Mouse (Mus musculus): Measurements from ENCODE around the gene Pafah1b1. TPM values are rescaled to one million over a fixed set of nuclear protein-coding genes. Genes with fewer than 3 reads are reported as not detected.
A peak's percentile ranks its signal among the peaks of the same experiment; 100 is the strongest.

Pafah1b1 gene
- total RNA-seq, 2 experiments from 2014 or later, result 35.1 to 54.1 TPM

GRCm38 (mm10) chr11:74665631-74666283 is 58.7 kb downstream of the Pafah1b1 start:
- ATAC-seq (replicated peaks; ENCODE audit: poor library complexity, severe bottlenecking), result no peak

- 0 out of 2 replicates have a peak, but pooled peaks have one; percentile 20 for ATAC-seq (replicated peaks; ENCODE audit: poor library complexity, severe bottlenecking)
Measured at GRCm38 (mm10) chr11:74664906-74665305, 59.6 kb downstream of the Pafah1b1 start.

- peak; percentile 54 for ATAC-seq (replicated peaks; ENCODE audit: poor library complexity, severe bottlenecking)
Measured at GRCm38 (mm10) chr11:74664279-74664678, 60.2 kb downstream of the Pafah1b1 start.

- no peak for ATAC-seq (replicated peaks; ENCODE audit: poor library complexity, severe bottlenecking)
Measured at GRCm38 (mm10) chr11:74662221-74662620, 62.2 kb downstream of the Pafah1b1 start.

- no peak for ATAC-seq (replicated peaks; ENCODE audit: poor library complexity, severe bottlenecking)
Measured at GRCm38 (mm10) chr11:74661641-74662040, 62.8 kb downstream of the Pafah1b1 start.

GRCm38 (mm10) chr11:74660336-74660735 is 64.1 kb downstream of the Pafah1b1 start:
- no peak for ATAC-seq (replicated peaks; ENCODE audit: poor library complexity, severe bottlenecking)

- ATAC-seq (replicated peaks; ENCODE audit: poor library complexity, severe bottlenecking), result no peak
Measured at GRCm38 (mm10) chr11:74655941-74656340, 68.5 kb downstream of the Pafah1b1 start.

- no peak for ATAC-seq (replicated peaks; ENCODE audit: poor library complexity, severe bottlenecking)
Measured at GRCm38 (mm10) chr11:74653385-74653784, 71.1 kb downstream of the Pafah1b1 start.

- no peak for ATAC-seq (replicated peaks; ENCODE audit: poor library complexity, severe bottlenecking)
Measured at GRCm38 (mm10) chr11:74652791-74653191, 71.7 kb downstream of the Pafah1b1 start.

GRCm38 (mm10) chr11:74650576-74651100 is 73.8 kb downstream of the Pafah1b1 start:
- no peak for ATAC-seq (replicated peaks; ENCODE audit: poor library complexity, severe bottlenecking)

GRCm38 (mm10) chr11:74649647-74650551 is 74.6 kb downstream of the Pafah1b1 start:
- peak; percentile 28 for ATAC-seq (replicated peaks; ENCODE audit: poor library complexity, severe bottlenecking)

GRCm38 (mm10) chr11:74649095-74649646 is 75.3 kb downstream of the Pafah1b1 start, which contains the start of gene Cluh:
Cluh (plus strand) TSS chr11:74649495.
- peak; percentile 77 for ATAC-seq (replicated peaks; ENCODE audit: poor library complexity, severe bottlenecking)

- ATAC-seq (replicated peaks; ENCODE audit: poor library complexity, severe bottlenecking), result no peak
Measured at GRCm38 (mm10) chr11:74648676-74649075, 75.8 kb downstream of the Pafah1b1 start.

- peak; percentile 67 for ATAC-seq (replicated peaks; ENCODE audit: poor library complexity, severe bottlenecking)
Measured at GRCm38 (mm10) chr11:74647966-74648365, 76.5 kb downstream of the Pafah1b1 start.

GRCm38 (mm10) chr11:74639628-74640027 is 84.8 kb downstream of the Pafah1b1 start:
- 0 out of 2 replicates have a peak, but pooled peaks have one; percentile 5 for ATAC-seq (replicated peaks; ENCODE audit: poor library complexity, severe bottlenecking)

GRCm38 (mm10) chr11:74638791-74639411 is 85.6 kb downstream of the Pafah1b1 start:
- no peak for ATAC-seq (replicated peaks; ENCODE audit: poor library complexity, severe bottlenecking)

GRCm38 (mm10) chr11:74637971-74638790 is 86.3 kb downstream of the Pafah1b1 start:
- ATAC-seq (replicated peaks; ENCODE audit: poor library complexity, severe bottlenecking), result peak; percentile 74

- no peak for ATAC-seq (replicated peaks; ENCODE audit: poor library complexity, severe bottlenecking)
Measured at GRCm38 (mm10) chr11:74637486-74637885, 87.0 kb downstream of the Pafah1b1 start.

GRCm38 (mm10) chr11:74634490-74635275 is 89.8 kb downstream of the Pafah1b1 start:
- peak; percentile 78 for ATAC-seq (replicated peaks; ENCODE audit: poor library complexity, severe bottlenecking)
